Mouse (Mus musculus) lung, postnatal 0 days (tissue): ENCODE results near the gene Epb41.
A peak's percentile ranks its signal among the peaks of the same experiment; 100 is the strongest.

Source experiments
- CTCF ChIP-seq: IDR thresholded peaks from 2 replicates; pipeline ENCODE4 v1.5.1; 2016; ENCODE audit warnings: antibody characterized with exemption, mild to moderate bottlenecking
- EP300 ChIP-seq: IDR thresholded peaks from 2 replicates; pipeline ENCODE4 v1.6.1; 2016; ENCODE audit warnings: antibody characterized with exemption, mild to moderate bottlenecking, control low read depth

DNA sequence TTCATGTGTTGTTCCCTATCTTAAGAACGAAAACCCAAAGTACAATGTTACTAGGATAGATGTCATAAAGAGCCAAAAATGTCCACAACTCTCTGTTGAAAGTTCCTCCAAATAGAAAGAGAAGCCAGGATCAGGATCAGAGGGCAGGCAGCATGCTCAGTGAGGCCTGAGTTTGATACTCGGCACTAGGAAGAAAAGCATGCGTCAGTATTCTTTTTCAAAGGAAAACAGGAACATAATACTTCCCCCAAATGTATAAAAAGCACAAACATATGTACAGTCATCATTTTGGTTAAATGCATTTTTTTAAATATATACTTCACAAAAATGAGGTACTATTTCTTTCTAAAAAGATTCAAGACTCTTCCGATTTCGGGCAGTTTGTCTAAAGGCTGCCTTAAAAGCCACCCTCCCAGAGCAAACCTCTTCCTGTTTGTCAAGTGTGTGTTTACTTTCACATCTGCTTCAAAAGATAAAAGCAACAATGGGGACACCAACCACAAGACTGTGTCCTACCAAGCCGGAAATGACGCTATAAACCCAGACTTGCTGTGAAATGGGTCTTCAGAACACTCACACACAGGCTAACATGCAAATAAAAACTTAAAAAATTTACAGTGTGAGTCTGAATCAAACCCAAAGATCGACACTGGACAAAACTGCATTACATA lies 35.0 kb downstream of the Epb41 start:
- TF ChIP-seq CTCF (no peak), EP300 (peak; percentile 93)
